ENCODE assay signal across 20 mouse cellular contexts in the genomic region with DNA sequence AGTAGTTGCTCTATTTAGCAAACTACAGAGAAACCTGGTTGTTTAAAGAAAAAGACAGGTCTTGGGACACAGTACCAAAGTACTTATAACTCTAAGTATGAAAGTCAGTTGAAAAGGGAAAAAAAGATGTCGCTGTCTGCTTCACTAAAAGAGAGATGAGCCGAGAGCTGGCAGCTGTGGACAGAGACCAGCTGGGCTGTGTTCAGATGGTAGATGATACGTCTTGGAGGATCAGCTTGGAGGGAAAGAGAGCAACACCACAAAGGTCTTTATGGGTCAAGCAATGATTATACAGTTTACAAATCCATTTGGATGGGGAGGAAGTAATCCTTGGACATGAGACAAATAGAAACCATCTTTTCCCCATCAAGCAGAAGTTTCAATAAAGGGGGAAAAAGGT.
"Had no signal": no experiment of that assay in that cellular context is flagged by ENCODE, and none has a peak within 500 bp of the region (broad histone marks: within the 10 kb centered on the region; RNA-seq: fewer than 3 reads in every experiment).

No protein-coding gene starts in this region.

- H3K27me3 ChIP-seq: kidney, embryonic 15.5 days; limb, embryonic 13.5 days; liver, embryonic 12.5 days; liver, embryonic 15.5 days; midbrain, embryonic 15.5 days; neural tube, embryonic 12.5 days; neural tube, embryonic 15.5 days had no signal

- H3K9me3 ChIP-seq: kidney, embryonic 15.5 days; limb, embryonic 10.5 days; limb, embryonic 13.5 days; liver, embryonic 12.5 days; liver, embryonic 15.5 days; midbrain, embryonic 15.5 days; neural tube, embryonic 12.5 days; neural tube, embryonic 15.5 days had no signal

- DNase-seq: kidney, adult 8-10 months; kidney, postnatal 14 days; kidney, postnatal 4 days; liver; right cerebral cortex, adult 18-20 months; right cerebral cortex, postnatal 14 days; right cerebral cortex, postnatal 4 days; thymus, adult 2 months; thymus, postnatal 25 days had no signal

- H3K36me3 ChIP-seq: kidney, embryonic 15.5 days; limb, embryonic 10.5 days; limb, embryonic 13.5 days; liver, embryonic 12.5 days; liver, embryonic 15.5 days; midbrain, embryonic 15.5 days; neural tube, embryonic 12.5 days; neural tube, embryonic 15.5 days had no signal

- H3K4me3 ChIP-seq: kidney, embryonic 15.5 days; limb, embryonic 10.5 days; limb, embryonic 13.5 days; liver, embryonic 12.5 days; liver, embryonic 15.5 days; midbrain, embryonic 15.5 days; neural tube, embryonic 12.5 days; neural tube, embryonic 15.5 days had no signal

- H3K4me2 ChIP-seq: kidney, embryonic 15.5 days; limb, embryonic 13.5 days; liver, embryonic 12.5 days; liver, embryonic 15.5 days; midbrain, embryonic 11.5 days; midbrain, embryonic 15.5 days; neural tube, embryonic 12.5 days; neural tube, embryonic 15.5 days had no signal

- ATAC-seq: intestine, postnatal 0 days; liver, embryonic 12.5 days; midbrain, embryonic 15.5 days had no signal

- H3K4me1 ChIP-seq: kidney, embryonic 15.5 days; limb, embryonic 10.5 days; liver, embryonic 12.5 days; liver, embryonic 15.5 days; midbrain, embryonic 15.5 days; neural tube, embryonic 12.5 days; neural tube, embryonic 15.5 days had no signal

- H3K27ac ChIP-seq: kidney, embryonic 15.5 days; limb, embryonic 10.5 days; limb, embryonic 13.5 days; liver, embryonic 12.5 days; liver, embryonic 15.5 days; midbrain, embryonic 15.5 days; neural tube, embryonic 12.5 days; neural tube, embryonic 15.5 days; stomach, postnatal 0 days had no signal

- H3K9ac ChIP-seq: kidney, embryonic 15.5 days; limb, embryonic 13.5 days; liver, embryonic 12.5 days; liver, embryonic 15.5 days; midbrain, embryonic 15.5 days; neural tube, embryonic 12.5 days; neural tube, embryonic 15.5 days had no signal
